Mouse (Mus musculus) CD4-positive, CD25-positive, alpha-beta regulatory T cell, adult 4 months (primary cell): ENCODE results near the gene Gpr152. TPM values are rescaled to one million over a fixed set of nuclear protein-coding genes. Genes with fewer than 3 reads are reported as not detected.

Source experiments
- ATAC-seq: one replicate; pipeline ENCODE4 v1.8.0; 2017
- polyA plus RNA-seq, 2 experiments: library from polyadenylated mRNA; unstranded; fragments of 100-300 nt; shearing (Covaris generic); gene quantifications; one replicate each; pipeline ENCODE4 v1.2.1; 2017

Gene Gpr152
- polyA plus RNA-seq = under 1 TPM in 1 of 2 experiments, not detected in 1; 0.29 TPM

DNA sequence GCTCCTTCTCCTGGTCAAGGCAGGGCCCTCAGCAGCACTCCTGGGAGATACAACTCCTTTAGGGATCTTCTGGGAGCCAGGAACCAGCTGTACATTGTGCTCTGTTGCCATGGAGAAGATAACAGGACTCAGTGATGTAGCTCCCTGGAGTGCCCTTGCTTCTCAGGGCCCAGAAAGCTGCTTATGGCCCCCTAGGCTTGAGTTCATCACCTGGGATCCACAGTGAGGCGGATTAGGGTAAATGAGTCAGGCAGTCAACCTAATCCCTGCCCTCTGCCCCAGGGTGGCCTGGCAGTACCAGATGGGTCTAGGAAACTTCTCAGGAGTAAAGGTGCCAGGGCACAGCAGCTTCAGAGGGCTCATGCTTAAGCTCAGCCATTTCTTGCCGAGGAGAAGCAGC, at the start of gene Gpr152:
TSS of gene Gpr152 (plus strand) at position 342 of the 400 bp plus-strand sequence.
- no peak for ATAC-seq

DNA sequence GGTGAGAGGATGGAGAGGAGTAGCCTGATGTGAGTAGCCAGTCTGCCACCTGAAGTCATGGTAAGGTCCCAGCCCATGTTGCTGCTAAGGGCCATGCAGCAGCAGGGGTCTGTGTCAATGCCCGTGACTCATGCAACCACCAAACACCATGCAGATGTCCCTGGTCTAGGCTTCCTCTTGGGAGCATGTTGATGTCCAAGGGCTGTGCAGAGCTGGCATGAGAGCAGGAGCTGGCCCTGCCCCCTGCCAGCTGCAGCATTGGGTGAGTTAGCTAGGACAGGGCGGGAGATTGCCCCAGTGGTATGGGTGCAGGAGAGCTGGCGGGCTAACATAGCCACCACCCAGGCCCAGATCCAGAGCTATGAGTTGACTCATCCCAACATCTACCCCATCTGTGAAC, 49.1 kb upstream of the Gpr152 start:
- no peak for ATAC-seq

DNA sequence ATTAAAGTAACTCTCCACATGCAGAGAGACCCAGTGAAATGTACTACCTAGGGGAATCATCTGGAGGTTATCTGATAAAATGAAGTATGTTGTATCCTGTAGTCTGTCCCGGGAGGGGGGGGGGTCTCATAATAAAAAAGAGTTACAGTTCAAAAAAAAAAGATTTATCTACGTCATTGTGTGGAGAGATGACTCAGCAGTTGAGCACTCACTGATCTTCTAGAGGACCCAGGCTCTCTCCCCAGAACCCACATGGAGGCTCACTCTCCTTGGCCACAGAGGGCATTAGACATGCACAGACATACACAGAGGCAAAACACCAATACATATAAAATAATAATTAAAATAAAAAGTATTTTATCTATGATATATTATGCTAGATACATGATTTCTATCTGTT, 48.2 kb upstream of the Gpr152 start:
- no peak for ATAC-seq

DNA sequence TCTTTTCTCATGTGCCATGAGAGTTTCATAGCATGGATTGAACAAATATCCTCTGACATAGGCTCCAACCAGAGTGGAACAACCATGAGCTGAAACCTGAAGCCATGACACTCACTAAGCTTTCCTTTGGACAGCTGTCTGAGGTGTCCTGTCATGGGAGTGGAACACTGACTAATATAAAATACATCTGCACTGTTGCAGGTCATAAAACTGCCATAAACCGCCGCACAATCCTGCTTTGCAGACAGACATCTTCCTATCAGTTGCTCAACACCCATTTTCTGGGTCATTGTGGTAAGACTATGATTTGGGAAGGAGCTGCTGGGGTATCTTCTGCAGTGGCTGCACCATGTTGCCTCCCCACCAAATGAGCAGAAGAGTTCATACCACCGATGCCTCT, 46.8 kb upstream of the Gpr152 start:
- no peak for ATAC-seq

DNA sequence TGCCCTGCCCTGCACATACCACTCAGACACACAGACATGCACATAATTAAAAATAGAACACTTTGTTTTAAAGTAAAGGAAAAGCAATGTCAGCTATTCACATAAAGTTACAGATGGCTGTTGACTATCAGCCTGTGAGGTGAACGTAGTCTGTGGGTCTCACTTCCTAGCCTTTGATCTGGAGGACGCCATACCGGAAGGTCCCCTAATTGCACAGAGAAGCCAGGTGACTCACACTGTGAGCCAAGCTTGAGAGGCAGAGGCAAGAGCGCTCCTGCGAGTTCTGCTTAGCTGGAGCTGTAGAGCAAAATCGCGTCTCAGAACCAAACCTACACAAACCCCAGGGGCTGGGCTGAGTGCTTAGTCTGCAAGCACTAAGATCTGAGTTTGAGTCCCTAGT, 45.8 kb upstream of the Gpr152 start:
- peak; percentile 59 for ATAC-seq

DNA sequence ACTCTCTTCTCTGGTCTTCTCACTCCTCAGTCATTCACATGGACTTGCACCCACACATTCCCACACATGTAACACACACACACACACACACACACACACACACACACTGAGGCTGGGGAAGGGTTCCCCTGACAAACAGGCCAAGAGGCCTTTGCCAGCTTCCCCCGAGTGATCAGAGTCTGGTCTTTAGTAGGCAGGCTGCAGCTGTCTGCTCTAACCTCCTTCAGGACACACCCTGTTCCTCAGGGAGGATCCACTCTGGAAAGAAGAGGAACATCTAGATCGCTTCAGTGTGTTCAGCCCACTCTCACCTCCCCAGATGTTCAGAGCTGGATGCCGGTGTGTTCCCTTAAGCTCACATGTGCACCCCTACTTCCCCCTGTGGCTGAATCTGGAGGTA, 45.2 kb upstream of the Gpr152 start:
- ATAC-seq = no peak

DNA sequence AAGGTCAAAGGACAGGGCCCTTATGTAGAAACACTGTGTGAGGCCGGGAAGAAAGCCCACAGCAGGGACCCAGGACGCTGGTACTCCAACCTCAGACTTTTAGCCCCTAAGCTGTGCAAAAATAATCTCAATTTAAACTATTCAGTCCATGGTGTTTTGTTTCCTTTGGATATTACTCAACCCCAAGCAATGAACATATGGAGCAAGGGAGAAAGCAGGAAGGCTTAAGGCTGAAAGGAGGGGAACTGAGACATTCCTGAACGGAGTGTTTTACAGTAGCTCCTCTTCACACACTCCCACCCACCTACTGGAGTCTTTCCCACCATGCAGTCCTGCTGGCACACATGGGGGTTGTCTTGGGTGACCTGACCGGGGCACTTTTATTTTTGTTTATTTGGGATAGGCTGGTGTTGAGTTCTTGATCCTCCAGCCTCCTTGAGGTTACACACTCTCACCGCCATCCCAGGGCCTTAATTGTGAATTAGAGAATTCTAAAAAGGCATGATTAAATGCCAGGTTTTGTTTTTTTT, 44.7 kb upstream of the Gpr152 start:
- no peak for ATAC-seq

DNA sequence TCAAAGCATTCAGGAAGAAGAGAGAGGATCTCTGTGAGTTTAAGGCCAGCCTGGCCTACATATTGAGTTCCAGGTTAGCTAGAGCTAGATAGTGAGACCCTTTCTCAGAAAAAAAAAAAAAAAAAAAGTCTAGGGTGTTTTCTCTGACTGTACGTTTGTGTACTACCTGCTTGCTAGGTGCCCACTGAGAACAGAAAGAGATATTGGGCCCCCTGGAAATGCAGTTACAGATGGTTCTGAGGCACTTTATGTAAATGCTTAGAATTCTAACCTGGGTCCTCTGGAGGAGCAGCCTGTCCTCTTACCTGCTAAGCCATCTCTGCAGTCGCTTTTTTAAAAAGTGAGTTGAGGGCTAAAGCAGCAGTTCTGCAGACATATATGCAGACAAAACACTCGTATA, 43.8 kb upstream of the Gpr152 start:
- no peak for ATAC-seq

DNA sequence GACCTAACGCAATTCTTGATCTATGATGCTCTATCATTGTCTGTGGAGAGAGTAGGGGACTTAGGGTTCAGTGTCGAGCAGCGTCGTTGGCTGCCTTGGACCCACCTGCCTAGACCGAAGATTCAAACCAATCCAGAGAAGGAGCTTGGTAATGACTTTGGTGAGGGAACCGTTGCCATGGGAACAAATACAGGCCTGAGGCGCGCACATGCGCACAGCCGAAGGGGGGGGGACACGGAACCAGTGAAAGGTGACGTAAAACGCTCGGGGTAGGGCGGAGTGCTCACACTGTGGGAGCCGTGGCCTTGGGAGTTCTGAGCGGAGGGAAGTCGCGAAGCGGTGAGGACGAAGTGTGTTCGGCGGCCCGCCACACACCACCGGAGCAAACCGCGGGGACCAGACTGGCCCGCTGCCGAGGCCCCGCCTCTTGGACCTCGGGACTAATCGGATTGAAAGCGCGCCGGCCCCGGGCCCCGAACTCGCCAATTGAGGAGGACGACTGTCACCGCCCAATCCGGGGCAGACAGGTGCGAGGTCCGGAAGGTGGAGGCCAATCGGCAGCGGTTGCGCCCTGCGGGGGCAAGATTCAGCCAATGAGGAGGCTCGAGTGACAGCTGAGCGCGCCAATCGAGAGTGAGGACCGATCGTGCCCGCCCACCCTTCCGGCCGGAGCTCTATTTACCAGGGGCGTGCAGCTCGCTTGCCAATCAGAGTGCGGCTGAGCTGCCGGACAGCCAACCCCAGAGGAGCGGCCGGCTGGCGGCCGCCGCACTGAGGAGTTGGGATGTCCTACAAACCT, 42.7 kb upstream of the Gpr152 start, which contains the start of gene Cdk2ap2:
TSS of gene Cdk2ap2 (plus strand) at position 541 of the 799 bp plus-strand sequence.
- peak; percentile 79 for ATAC-seq

DNA sequence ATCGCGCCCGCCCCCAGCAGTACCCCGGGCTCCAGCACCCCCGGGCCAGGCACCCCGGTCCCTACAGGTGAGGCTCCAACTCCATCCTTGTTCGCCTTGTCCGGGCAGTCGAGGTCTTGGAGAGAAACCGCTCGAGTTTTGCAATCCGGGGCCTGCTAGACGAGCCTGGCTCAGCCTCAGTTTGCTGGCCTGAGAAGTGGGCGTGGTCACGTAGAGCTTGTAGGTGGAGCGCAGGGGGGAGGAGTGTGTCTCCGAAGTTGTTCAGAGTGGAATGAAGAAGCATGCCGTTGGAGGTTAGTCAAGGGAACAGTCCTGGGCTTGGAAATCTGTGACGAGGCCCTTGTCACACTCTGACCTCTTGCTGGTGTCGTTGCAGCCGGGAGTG, 42.2 kb upstream of the Gpr152 start:
- peak; percentile 15 for ATAC-seq

DNA sequence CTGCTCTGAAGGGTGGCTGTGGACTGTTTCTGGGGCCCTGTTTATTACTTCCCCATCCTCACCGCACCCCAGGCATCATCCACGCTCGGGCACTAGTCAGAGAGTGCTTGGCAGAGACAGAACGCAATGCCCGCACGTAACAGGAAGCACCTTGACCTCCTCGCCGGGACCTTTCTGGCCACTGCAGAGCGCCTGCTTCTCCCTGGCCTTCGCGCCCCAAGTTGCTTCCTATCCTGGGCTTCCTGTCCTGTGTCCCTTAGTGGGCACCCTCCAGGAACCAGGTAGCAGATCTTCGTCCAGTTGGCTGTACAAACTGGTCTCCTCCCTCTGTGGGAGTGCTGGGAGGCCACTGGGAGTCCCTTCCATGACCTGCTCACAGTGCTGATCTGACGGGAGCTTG, 41.2 kb upstream of the Gpr152 start:
- no peak for ATAC-seq

DNA sequence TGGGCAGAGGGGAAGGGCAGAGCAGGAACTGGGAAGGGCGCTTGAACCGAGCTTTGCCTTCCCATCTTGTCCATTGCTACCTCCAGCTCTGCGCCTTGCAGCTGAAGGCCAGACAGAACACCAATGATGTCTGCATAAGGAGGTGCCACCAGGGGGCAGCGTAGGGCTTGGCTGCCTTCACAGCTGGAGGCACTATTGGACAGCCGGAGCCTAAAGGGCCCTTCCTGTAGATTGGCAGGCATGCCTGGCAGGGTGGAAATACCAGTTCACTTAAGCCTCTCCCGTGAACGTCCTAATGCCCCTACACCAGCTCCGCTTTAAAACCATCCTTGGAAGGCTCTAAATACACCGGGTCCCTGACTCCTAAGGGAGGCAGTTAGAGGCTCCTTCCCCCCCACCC, 40.5 kb upstream of the Gpr152 start:
- peak; percentile 32 for ATAC-seq

DNA sequence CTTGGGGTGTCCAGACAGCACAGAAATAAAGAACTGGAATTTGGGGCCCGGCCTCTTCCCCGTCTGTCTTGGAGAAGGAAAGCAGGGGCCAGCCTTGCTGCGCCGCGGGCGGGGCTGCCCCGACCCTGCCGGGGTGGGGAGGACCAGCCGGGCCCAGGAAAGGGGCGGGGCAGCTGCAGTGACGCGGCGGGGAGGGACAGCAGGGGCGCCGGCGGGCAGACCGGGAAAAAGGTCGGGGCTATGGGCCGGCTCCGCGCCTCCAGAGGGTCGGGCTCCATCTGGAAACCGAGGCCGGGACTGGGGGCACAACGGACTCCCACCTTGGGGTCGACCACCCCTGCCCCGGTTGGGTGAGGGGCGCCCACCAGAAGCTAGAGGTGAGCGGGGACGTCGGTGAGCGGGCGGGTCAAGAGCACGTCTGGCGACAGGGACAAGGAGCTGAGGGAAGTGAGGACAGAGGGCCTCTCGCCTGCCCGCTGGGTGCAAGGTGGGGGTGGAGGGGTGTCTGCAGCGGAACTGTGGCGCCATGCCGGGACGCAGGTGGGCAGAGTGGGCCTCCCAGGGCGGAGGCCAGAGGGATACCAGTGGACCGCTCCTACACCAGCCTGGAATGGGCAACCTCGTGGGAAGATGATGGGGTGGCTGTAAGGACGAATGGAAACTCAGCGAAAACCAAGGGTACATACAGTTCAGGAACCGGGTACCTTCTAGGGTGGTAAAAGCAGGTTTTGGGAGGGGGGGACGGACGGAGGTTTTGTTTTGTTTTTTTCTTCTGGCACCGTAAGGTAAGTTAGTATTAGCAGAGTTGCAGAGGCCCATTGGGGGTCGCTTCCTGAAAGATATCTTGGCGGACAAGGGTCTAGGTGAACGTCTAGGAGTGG, 39.5 kb upstream of the Gpr152 start, which contains the start of gene Pitpnm1:
TSS of gene Pitpnm1 (plus strand) at position 162 of the 881 bp plus-strand sequence.
- no peak for ATAC-seq

DNA sequence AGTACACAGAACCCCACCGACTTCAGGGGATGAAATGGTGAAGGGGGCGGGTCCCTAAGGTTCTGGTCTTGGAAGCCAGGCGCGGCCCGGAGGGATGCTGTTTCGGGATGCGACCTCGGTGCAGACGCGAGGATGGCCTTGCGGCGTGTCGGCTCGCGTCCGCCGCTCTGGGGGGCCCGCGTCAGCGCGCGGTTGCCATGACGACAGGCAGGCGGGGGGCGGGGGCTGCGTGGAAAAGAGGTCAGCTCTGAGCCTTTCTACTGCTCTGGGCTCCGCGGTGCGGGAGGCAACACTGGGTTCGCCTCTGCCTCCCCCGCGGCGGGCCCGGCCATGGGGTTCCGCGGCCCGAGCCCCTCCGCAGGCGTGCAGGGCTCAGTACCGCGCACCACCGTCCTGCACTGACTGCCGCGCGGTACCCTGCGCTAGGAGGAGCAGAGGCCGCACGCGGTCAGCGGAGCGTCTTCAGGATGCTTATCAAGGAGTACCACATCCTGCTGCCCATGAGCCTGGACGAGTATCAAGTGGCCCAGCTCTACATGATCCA, 38.8 kb upstream of the Gpr152 start:
- no peak for ATAC-seq

DNA sequence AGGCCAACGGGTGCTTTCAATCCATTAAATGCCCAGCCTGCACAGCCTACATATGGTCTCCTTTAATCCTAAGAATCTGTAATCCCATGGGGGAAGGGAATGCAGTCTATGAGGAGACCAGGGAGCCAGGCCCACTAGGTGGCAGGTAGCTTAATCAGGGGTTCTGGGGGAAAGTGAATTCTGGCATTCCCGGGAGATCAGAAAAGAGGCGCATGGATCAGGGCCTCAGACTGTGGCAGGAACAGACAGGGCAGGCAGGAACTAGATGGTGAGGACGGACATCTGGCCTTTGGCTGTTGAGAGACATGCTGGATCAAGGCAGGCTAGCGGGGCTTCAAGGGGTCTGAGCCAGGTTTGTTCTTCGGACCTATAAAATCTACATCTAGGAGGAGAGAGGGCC, 38.1 kb upstream of the Gpr152 start:
- ATAC-seq = no peak

DNA sequence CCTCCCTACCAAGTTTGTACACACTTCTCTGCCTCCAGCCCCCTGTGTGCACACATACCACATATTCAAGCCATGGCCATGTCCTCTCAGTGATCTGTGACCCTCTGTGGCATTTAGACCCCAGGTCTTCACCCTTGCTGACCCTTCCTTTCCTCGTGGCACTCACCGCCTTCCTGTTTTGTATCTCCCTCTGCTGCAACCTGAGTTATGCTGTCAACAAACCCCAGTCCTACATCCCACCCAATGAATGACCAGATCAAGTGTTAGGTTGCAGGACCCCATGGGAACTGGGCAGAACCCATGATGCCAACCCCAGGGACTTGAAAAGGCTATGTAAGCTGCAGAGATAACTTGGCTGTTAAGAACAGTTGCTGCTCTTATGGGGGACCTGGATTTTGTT, 37.5 kb upstream of the Gpr152 start:
- ATAC-seq = no peak

DNA sequence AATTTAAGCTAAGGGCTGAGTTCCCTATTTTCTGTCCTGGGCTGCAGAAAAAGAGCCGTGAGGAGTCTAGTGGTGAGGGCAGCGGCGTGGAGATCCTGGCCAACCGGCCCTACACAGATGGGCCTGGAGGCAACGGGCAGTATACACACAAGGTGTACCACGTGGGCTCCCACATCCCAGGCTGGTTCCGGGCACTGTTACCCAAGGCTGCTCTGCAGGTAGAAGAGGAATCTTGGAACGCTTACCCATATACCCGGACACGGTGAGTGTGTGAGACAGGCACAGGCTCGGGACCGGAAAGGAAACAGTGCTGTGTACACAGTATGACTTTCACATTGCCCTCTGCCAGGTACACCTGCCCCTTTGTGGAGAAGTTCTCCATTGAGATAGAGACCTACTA, 37.0 kb upstream of the Gpr152 start:
- no peak for ATAC-seq

DNA sequence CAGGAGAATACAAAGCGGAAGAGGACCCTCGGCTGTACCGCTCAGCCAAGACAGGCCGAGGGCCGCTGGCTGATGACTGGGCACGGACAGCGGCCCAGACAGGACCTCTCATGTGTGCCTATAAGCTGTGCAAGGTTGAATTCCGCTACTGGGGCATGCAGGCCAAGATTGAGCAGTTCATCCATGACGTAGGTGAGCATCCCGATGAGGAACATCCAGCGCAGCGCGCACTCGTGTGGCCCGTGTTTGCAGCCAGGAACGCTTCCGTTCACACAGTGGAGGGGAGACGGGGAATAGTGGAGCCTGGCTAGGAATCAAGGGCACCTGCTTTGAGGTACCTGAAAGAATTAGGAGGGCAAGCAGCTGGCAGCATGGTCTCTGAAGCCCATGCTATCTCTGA, 36.3 kb upstream of the Gpr152 start:
- no peak for ATAC-seq

DNA sequence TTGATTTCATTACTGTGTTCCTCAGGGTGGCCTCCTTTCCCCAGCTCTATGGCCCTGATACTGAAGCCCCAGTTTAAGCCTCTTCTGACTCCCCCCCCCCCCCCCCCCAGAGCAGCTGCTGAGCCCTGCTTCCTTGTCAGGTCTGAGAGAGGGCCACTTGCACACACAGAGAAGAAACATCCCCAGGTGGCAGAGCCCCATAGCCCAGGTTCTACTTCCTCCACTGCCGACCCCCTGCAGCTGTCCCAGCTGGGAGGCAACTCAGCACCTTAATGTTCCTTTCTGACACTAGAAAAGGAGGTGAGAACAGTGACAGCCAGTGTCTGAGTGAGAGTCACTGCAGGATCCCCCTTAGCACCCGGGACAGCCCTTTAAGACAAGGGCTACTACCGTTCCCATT, 35.8 kb upstream of the Gpr152 start:
- ATAC-seq = no peak

DNA sequence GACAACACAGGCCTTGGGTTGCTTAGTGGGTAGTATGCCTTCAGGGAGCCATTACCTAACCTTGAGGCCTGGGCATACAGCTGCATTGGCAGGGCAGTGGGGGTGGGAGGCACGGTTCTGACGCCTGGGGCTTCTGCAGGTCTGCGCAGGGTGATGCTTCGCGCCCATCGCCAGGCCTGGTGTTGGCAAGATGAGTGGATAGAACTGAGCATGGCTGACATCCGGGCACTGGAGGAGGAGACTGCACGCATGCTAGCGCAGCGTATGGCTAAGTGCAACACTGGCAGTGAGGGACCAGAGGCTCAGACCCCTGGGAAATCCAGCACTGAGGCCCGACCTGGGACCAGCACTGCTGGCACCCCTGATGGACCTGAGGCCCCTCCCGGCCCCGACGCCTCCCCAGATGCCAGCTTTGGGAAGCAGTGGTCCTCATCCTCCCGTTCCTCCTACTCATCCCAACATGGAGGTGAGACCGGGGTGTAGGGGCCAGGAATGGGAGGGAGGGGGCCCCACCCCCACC, 34.9 kb upstream of the Gpr152 start:
- no peak for ATAC-seq

DNA sequence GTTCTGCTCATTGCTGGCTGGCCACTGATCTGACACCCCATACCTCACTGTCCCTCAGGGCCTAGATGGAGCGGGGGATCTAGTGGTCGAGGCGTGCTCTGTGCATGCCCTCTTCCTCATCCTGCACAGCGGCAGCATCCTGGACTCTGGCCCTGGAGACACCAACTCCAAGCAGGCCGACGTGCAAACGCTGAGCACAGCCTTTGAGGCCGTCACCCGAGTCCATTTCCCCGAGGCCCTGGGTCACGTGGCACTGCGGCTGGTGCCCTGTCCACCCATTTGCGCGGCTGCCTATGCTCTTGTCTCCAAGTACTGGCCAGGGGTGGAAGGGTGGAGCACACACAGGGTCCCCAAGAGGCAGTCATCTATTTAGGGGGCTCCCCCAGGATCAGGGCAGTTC, 32.9 kb upstream of the Gpr152 start:
- no peak for ATAC-seq

DNA sequence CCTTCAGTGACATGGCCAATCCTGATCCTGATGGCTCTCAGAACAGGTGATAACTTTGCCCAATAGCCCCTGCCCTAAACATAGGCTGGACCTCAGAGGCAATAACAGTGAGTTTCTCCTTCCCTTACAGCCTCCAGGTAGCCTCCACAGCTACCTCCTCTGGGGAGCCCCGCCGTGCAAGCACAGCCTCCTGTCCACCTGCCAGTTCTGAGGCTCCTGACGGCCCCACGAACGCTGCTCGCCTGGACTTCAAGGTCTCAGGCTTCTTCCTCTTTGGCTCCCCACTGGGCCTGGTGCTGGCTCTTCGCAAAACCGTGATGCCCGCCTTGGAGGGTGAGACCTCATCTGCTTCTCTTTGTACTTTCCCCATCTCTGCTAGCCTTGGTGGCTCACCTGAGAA, 31.1 kb upstream of the Gpr152 start:
- ATAC-seq = no peak
